Mouse (Mus musculus): ENCODE measurements around the gene Tiam1. TPM values are rescaled to one million over a fixed set of nuclear protein-coding genes. Genes with fewer than 3 reads are reported as not detected.
A peak's percentile ranks its signal among the peaks of the same experiment; 100 is the strongest.

Tiam1 gene
- polyA plus RNA-seq, 1 experiment: 10.7 TPM

DNA sequence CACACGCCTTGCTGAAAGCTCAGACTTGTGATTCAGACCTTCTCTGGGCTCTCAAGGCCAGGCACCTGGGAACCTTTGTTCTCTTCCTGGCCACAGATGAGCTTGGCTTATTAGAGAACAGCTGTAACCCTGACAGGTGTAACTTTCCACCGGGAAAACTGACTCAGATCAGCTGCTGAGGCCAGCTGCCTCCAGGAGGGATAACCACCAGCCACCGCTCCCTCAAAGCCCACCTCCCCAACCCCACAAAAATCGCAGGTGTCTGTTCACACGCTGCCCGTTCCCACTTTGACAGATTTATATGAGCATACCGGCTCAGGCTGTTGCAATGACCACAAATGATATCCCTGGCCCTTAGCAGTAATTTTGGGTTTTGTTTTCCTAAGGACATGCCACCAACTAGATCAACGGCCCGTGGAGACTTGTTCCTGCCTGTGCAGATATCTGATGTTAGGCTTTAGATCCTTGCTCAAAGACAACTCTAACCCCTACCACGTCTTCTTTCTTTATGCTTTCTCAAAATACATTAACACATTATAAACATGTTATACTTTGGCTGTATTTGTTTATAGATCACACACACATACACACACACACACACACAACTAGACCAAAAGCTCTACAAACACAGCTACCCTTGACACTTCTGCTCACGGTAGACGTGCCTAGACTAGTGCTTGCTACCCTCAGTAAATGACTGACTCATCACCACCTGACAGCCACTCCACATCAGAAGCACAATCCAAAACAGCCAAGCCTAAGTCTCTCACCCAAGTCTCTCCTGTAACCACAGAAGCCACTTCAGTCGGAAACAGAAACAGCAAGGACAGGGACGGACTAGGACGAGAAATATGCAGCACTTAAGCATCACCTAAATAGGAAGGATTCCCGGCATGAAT lies 169.5 kb downstream of the Tiam1 start:
- H3K4me1 ChIP-seq (ENCODE audit: control insufficient read depth, insufficient read depth, low read length): peaks cover 3% of the 10 kb centered on the region; the same call in 1 of the 2 replicates
- no peak overlapping the region for H3K27ac ChIP-seq (ENCODE audit: control insufficient read depth, insufficient read depth, low read depth, low read length, poor library complexity)
- no peak overlapping the region for H3K4me3 ChIP-seq (replicated peaks; ENCODE audit: control insufficient read depth, low read depth, low read length)
- TF ChIP-seq POLR2A (IDR thresholded peaks at IDR 0.05; ENCODE audit: borderline replicate concordance, control insufficient read depth, low read depth, low read length): no peak
- no peak for TF ChIP-seq CTCF (IDR thresholded peaks at IDR 0.05; ENCODE audit: control insufficient read depth, insufficient read depth, low read length)
- WGBS: 52% methylated on average over 16 of the region's 16 CpGs

DNA sequence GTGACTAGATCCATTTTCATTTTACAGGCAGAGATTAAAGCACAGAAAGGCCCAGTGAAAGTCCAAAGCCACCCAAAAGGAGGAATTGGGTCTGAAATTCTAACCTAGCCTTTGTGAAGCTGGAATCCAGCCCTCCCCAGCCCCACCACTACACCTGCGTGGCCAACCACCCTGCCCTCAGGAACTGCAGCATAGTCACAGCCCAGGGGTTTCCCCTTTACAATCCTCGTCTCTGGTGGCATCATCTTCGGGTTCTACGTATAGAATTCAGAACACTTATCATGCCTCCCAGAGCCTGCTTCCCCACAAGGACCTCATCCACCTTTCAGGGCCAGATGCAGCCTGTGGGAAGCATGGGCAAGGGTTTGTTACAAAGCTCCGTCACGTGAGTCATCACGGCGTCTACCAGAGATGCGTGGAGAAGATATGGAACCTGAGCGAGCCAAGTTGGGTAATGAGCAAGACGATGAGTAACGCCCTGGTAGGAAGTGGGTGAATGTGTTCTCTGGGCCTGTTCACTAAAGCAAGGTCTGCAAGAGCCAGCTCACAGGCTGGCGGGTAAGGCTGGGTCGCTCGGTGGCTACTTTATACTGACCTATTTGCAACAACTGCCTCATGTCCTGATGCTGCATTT lies 170.6 kb downstream of the Tiam1 start:
- Histone ChIP-seq H3K27ac (ENCODE audit: control insufficient read depth, insufficient read depth, low read depth, low read length, poor library complexity) (no peak overlapping the region; the same call in 1 of the 2 replicates), H3K4me3 (replicated peaks; ENCODE audit: control insufficient read depth, low read depth, low read length) (no peak overlapping the region), H3K4me1 (ENCODE audit: control insufficient read depth, insufficient read depth, low read length) (peaks cover 3% of the 10 kb centered on the region; the same call in 1 of the 2 replicates)
- TF ChIP-seq CTCF (IDR thresholded peaks at IDR 0.05; ENCODE audit: control insufficient read depth, insufficient read depth, low read length) (no peak), POLR2A (IDR thresholded peaks at IDR 0.05; ENCODE audit: borderline replicate concordance, control insufficient read depth, low read depth, low read length) (no peak)
- 25% methylated on average over 15 of the region's 15 CpGs for WGBS

DNA sequence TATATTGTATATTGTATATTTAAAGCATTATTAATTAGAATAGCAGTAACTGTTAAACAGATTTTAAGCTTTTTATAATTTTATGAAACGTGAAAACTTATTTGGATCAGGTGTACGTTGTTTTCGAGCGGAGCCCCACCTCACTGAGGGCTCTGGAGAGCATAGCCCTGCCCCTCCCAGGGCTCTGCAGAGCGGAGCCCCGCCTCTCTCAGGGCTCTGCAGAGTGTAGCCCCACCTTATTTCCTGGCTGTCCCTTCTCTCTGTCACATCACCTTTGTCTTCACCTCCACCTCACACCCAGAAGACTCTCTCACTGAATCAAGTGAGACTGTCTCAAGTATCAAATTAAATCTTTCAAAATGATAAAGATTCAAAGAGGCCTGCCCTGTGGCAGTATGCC lies 171.6 kb downstream of the Tiam1 start:
- Histone ChIP-seq H3K27ac (ENCODE audit: control insufficient read depth, insufficient read depth, low read depth, low read length, poor library complexity) (no peak overlapping the region), H3K4me1 (ENCODE audit: control insufficient read depth, insufficient read depth, low read length) (peaks cover 3% of the 10 kb centered on the region; the same call in 1 of the 2 replicates), H3K4me3 (replicated peaks; ENCODE audit: control insufficient read depth, low read depth, low read length) (no peak overlapping the region)
- 81% methylated on average over 6 of the region's 6 CpGs for WGBS
- TF ChIP-seq POLR2A (IDR thresholded peaks at IDR 0.05; ENCODE audit: borderline replicate concordance, control insufficient read depth, low read depth, low read length) (no peak), CTCF (IDR thresholded peaks at IDR 0.05; ENCODE audit: control insufficient read depth, insufficient read depth, low read length) (no peak)

DNA sequence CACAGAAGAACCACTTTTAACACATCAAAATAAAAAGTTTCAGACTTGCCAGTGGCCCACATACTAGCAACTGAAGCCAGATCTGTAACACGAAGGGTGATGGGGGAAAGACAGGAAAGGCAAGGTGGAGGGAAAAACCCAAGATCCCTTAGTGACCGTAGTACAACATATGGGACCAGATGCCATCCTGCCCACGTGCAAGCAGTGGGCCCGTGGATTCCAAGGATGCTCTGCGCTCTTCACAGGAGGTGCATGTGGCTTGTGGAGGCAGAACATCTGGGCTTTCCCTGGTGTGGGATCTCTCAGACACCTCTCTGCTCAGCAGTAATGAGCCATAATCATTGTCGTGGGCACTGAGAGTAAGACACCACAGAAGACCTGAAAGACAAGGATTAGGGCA lies 175.5 kb downstream of the Tiam1 start:
- WGBS: 84% methylated on average over 6 of the region's 6 CpGs
- no peak for TF ChIP-seq POLR2A (IDR thresholded peaks at IDR 0.05; ENCODE audit: borderline replicate concordance, control insufficient read depth, low read depth, low read length)
- no peak for TF ChIP-seq CTCF (IDR thresholded peaks at IDR 0.05; ENCODE audit: control insufficient read depth, insufficient read depth, low read length)

DNA sequence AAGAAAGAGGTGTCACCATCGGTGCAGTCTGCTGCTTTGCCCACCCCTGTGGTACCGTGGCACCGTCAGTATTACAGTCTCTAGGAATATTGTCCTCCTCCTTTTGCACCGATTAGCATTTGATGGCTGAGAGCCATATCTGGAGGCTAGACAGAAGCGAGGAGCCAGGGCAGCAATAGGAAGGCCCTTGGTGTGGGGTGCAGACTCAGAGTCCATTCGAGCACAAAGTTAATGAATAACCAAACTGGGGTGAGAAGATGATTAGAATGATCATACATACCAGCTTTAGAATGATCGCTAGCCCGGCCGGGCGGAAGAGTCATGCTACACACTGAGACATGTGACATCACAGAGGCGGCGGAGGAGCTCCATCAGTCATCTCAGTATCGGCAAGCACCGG lies 180.7 kb downstream of the Tiam1 start:
- Histone ChIP-seq H3K4me3 (replicated peaks; ENCODE audit: control insufficient read depth, low read depth, low read length) (no peak overlapping the region), H3K4me1 (ENCODE audit: control insufficient read depth, insufficient read depth, low read length) (no peaks in the 10 kb centered on the region), H3K27ac (ENCODE audit: control insufficient read depth, insufficient read depth, low read depth, low read length, poor library complexity) (no peak overlapping the region)
- 94% methylated on average over 14 of the region's 14 CpGs for WGBS
- TF ChIP-seq POLR2A (IDR thresholded peaks at IDR 0.05; ENCODE audit: borderline replicate concordance, control insufficient read depth, low read depth, low read length) (no peak), CTCF (IDR thresholded peaks at IDR 0.05; ENCODE audit: control insufficient read depth, insufficient read depth, low read length) (no peak)

More for the DNA sequence above, 175.5 kb downstream of the Tiam1 start:
- Histone ChIP-seq H3K4me1 (ENCODE audit: control insufficient read depth, insufficient read depth, low read length) (no peaks in the 10 kb centered on the region; the same call in 1 of the 2 replicates), H3K27ac (ENCODE audit: control insufficient read depth, insufficient read depth, low read depth, low read length, poor library complexity) (no peak overlapping the region), H3K4me3 (replicated peaks; ENCODE audit: control insufficient read depth, low read depth, low read length) (no peak overlapping the region)

DNA sequence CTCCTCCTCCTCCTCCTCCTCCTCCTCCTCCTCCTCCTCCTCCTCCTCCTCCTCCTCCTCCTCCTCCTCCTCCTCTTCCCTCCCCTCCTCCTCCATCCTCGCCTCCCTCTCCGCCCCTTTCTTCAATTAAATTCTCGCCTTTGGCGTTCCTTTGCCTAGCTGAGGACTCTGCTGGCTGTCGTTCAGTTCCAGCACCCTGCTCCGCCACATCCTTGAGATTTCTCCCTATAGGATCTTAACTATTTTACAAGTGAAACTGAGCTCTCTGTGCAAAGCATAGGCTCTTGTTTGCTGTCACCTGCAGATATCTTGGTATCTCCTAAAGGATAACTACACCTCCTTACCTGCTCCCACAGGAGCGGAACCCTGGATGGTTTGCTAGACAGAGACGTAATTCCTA lies 182.7 kb downstream of the Tiam1 start:
- 39% methylated on average over 7 of the region's 8 CpGs for WGBS
- TF ChIP-seq POLR2A (IDR thresholded peaks at IDR 0.05; ENCODE audit: borderline replicate concordance, control insufficient read depth, low read depth, low read length): no peak
- TF ChIP-seq CTCF (IDR thresholded peaks at IDR 0.05; ENCODE audit: control insufficient read depth, insufficient read depth, low read length): no peak
- no peak overlapping the region for H3K4me3 ChIP-seq (replicated peaks; ENCODE audit: control insufficient read depth, low read depth, low read length)
- no peaks in the 10 kb centered on the region for H3K4me1 ChIP-seq (ENCODE audit: control insufficient read depth, insufficient read depth, low read length)
- no peak overlapping the region for H3K27ac ChIP-seq (ENCODE audit: control insufficient read depth, insufficient read depth, low read depth, low read length, poor library complexity)

DNA sequence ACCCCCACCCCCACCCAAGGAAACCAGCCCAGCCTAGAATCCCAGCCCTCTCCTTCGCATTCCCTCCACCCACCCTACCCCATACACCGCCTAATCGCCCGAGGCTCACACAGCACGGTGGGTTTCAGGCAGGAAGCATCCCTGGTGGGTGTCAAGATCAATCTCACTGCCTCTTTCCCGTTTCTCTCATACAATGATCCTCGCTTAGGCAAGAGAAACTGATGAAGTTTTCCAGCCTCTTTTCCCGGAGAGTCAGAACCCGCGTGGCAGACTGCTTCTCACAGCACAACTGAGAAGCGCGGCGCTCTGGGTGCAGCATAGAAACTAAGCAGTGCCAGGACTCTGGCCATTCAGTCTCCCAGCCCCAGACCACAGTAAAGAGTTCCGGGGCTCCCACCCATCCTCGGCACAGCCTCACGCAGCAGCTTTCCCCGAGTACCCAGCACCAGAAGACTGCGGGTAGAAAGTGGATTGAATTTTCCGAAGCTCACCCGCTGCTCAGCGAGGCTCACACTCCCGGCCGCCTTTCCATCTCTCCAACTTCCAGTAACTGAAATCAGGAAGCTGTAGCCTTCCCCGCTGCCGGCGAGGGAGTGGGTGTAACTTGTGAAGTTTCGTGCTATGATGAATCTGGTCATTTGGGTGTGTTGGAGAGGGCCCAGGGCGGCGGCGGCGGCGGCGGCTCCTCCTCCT lies 183.2 kb downstream of the Tiam1 start:
- TF ChIP-seq POLR2A (IDR thresholded peaks at IDR 0.05; ENCODE audit: borderline replicate concordance, control insufficient read depth, low read depth, low read length) (no peak), CTCF (IDR thresholded peaks at IDR 0.05; ENCODE audit: control insufficient read depth, insufficient read depth, low read length) (no peak)
- peak overlapping the region; percentile 57 for H3K4me3 ChIP-seq (replicated peaks; ENCODE audit: control insufficient read depth, low read depth, low read length)
- 3% methylated on average over 31 of the region's 33 CpGs for WGBS
- H3K27ac ChIP-seq (ENCODE audit: control insufficient read depth, insufficient read depth, low read depth, low read length, poor library complexity): peak overlapping the region; percentile 32; the same call in 1 of the 2 replicates
- no peaks in the 10 kb centered on the region for H3K4me1 ChIP-seq (ENCODE audit: control insufficient read depth, insufficient read depth, low read length)

DNA sequence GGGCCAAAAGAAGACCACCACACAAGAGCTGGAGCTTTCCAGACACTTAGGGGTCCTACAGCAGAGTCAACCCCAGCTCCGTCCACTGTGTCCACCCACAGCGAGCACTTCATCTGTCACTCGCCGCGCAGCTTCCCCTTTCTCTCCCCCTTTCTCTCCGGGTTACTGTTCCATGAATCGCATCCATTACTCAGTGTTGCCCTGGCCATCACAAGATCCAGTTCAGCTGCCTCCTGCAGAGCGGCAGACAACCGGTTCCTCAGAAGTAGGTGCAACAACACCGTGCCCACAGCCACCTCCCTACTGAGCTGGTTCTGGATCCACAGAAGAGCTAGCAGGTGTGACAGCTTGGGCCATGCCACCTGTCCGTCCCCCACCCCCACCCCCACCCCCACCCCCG lies 184.6 kb downstream of the Tiam1 start:
- 19% methylated on average over 12 of the region's 12 CpGs for WGBS
- no peak overlapping the region for H3K4me3 ChIP-seq (replicated peaks; ENCODE audit: control insufficient read depth, low read depth, low read length)
- no peak for TF ChIP-seq POLR2A (IDR thresholded peaks at IDR 0.05; ENCODE audit: borderline replicate concordance, control insufficient read depth, low read depth, low read length)
- no peak for TF ChIP-seq CTCF (IDR thresholded peaks at IDR 0.05; ENCODE audit: control insufficient read depth, insufficient read depth, low read length)
- H3K27ac ChIP-seq (ENCODE audit: control insufficient read depth, insufficient read depth, low read depth, low read length, poor library complexity): no peak overlapping the region
- H3K4me1 ChIP-seq (ENCODE audit: control insufficient read depth, insufficient read depth, low read length): no peaks in the 10 kb centered on the region
